Mouse (Mus musculus): ENCODE results near the gene Strn3. TPM values are rescaled to one million over a fixed set of nuclear protein-coding genes. Genes with fewer than 3 reads are reported as not detected.
A peak's percentile ranks its signal among the peaks of the same experiment; 100 is the strongest.
"Not testable (repeated sequence)": the region's sequence is repeated elsewhere in the genome, so short reads cannot be mapped to it uniquely, and the experiment has no call there.

Strn3 gene
- total RNA-seq, 2 experiments from 2014 or later, result 77.2 to 81.1 TPM

GRCm38 (mm10) chr12:51622670-51623365 lies 68.9 kb downstream of the Strn3 start:
- peak in 1 of 2 experiments; percentile 48 for DNase-seq (ENCODE audit: low spot score in 2 of 2)

DNA sequence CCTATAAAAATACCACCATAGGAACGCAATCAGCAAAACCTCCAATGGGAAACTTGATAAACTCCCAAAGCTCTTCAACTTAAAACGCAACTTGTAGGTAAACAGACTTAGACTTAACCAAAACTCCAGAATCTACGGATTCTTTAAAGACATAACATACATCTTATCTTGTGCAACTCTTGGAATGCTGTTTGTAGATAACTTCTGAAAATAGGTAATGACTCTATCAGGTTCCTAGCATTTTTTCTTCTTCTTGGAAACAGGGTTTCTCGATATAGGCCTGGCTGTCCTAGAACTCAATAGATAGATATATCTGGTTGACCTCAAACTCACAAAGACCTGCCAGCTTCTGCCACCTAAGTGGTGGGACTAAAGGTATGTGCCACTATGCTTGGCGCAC lies 70.5 kb downstream of the Strn3 start:
- DNase-seq (ENCODE audit: low spot score in 2 of 2), result no peak

GRCm38 (mm10) chr12:51620572-51620971 lies 71.1 kb downstream of the Strn3 start:
- no peak for DNase-seq (ENCODE audit: low spot score in 2 of 2)

GRCm38 (mm10) chr12:51612361-51612760 lies 79.3 kb downstream of the Strn3 start:
- DNase-seq (ENCODE audit: low spot score in 2 of 2), result no peak

- no peak for DNase-seq (ENCODE audit: low spot score in 2 of 2)
These were observed 85.6 kb downstream of the Strn3 start for GRCm38 (mm10) chr12:51606138-51606537.

- no peak for DNase-seq (ENCODE audit: low spot score in 2 of 2)
These were observed 88.4 kb downstream of the Strn3 start for GRCm38 (mm10) chr12:51603306-51603705.

DNA sequence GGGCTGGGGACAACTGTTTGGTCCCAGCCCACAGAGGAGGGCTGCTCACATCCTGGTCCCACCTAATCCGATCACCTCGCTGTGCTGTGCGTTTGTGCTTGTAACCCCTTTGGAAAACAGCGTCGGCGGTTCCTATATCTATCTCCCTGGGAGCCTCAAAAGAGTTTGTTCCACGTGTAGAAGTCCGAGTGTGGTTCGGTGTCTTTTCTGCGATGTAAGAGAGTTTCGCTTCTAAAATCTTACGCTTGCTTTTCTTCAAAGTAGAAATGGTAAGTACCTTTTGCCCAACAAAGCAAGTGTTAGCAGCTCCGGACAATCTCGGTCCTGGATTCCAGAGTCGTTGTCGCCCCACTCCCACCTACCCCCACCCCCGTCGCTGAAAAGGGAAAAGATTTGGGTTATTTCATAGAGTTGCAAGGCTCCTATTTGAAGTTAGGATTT lies 97.6 kb downstream of the Strn3 start:
- no peak for DNase-seq (ENCODE audit: low spot score in 2 of 2)

DNA sequence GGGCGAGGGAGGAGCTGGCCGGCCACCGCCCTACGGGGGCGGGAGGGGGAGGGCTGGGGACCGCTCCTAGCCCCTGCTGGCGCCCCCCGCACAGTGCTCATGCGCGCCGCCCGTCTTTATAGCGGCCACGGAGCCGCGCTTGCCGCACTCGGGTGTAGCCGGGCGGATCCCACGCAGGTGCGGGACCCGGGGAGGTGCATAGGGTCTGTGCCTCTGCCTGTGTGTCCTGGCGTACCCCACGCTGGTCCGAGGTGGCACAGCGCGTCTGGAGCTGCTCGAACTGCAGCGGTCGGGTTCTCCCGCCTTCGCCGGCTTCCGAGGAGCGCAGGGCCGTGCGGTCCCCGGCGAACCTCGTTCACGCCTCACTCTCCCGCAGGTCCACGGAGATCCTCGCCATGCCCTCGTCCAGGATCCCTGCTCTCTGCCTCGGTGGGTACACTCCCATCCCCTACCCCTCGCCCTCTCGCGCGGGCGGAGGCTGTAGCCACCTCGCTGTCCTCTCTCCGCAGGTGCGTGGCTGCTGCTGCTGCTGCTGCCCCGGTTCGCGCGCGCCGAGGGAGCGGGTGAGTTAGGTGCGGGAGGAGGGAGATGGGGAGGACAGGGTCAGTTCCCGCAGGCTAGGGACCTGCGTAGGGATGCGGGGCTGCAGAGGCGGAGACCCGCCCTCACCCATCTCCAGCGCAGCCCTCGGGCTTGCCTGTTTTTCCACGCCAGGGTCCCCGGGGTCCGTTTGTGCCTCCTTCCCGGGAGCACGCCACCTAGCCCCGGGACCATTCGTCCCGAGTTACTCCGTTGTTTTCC lies 98.3 kb downstream of the Strn3 start, which contains the start of gene Coch:
Gene Coch, plus strand, starts transcription at position 113 of the 801 bp plus-strand sequence.
- DNase-seq (ENCODE audit: low spot score in 2 of 2), result no peak

DNA sequence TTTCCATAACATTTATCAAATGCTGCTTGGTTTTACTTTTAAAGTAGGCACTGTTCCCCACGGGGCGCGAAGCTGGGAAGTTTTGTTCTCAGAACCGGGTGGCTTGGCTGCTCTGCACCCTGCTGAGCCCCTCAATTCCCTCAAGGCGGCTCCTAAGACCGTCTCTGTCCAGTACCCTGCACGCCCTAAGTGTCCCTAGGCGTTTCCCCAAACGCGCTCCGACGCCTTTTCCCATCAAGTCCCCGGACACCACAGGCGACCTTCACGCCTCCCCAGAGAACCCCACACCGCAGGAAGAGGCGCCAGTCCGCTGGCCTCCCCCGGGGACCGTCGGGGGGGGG lies 98.8 kb downstream of the Strn3 start:
- no peak for DNase-seq (ENCODE audit: low spot score in 2 of 2)

DNA sequence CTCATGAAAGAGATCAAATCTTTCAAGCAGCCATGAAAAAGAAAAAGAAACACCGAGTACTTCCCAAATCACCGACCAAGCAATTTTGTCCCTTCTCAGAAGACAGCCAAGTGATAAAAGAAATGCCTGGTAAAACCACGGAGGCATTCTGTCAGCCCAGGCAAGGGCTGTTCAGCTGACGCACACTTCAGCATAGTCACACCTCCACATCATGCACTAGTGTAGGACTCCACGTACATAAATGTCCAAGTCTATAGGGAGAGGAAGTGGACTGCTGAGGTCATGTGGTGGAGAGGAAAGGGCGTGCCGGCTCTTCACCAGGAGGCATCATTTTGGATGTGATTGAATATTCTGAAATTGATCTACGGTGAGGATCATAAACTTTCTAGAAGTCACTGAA lies 99.8 kb downstream of the Strn3 start:
- no peak for DNase-seq (ENCODE audit: low spot score in 2 of 2)

DNA sequence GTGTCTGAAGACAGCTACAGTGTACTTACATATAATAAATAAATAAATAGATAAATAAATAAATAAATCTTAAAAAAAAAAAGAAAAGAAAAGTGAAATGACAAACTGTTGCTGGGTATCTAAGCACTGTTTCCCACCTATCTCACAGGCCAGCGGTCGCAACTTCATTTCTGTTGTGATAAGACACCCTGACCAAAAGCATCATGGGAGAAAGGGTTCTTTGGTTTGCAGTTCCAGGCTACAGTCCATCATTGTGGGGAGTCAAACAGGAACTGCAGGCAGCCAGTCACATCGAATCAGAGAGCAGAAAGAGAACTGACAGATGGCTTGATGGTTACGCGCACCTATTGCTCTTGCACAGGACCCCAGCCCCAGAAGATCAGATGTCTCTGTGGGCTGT lies 102.4 kb downstream of the Strn3 start:
- no peak for DNase-seq (ENCODE audit: low spot score in 2 of 2)

- DNase-seq (ENCODE audit: low spot score in 2 of 2), result not testable (repeated sequence)
These were observed 113.9 kb downstream of the Strn3 start for GRCm38 (mm10) chr12:51577816-51578215.

GRCm38 (mm10) chr12:51572651-51573050 lies 119.0 kb downstream of the Strn3 start:
- no peak for DNase-seq (ENCODE audit: low spot score in 2 of 2)

DNA sequence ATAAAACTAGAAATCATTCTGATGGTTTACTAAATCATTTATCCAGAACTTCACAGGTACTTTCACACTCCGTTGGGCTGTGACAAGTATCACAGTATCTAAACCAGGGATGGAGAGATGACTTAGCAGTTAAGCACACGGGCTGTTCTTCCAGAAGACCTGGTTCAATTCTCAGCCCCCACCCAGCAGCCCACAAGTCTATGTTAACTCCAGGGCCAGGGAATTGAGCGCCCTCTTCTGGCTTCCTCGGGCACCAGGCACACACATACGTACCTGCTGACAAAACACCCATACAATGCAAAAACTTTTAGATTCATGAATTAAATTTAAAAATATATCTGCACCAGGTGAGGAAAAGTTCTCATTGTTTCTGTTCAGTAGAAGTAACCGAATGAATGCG lies 121.8 kb downstream of the Strn3 start:
- DNase-seq (ENCODE audit: low spot score in 2 of 2), result no peak

DNA sequence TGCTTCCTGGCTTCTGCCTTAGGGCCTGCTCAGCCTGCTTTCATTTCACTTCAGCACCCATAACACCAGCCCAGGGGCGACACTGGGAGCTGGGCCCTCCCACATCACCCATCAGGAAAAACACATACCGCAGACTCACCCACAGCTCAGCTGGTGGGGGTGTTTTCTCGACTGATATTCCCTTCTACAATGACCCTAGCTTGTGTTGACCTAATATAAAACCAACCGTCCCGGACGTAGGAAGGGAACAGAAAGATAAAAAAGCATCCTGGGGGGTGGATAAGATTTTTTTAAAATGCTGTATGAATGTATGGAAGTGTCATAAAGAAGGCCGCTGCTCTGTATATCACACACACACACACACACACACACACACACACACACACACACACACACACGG lies 122.2 kb downstream of the Strn3 start:
- DNase-seq (ENCODE audit: low spot score in 2 of 2), result no peak

GRCm38 (mm10) chr12:51567225-51567624 lies 124.5 kb downstream of the Strn3 start:
- DNase-seq (ENCODE audit: low spot score in 2 of 2), result no peak

DNA sequence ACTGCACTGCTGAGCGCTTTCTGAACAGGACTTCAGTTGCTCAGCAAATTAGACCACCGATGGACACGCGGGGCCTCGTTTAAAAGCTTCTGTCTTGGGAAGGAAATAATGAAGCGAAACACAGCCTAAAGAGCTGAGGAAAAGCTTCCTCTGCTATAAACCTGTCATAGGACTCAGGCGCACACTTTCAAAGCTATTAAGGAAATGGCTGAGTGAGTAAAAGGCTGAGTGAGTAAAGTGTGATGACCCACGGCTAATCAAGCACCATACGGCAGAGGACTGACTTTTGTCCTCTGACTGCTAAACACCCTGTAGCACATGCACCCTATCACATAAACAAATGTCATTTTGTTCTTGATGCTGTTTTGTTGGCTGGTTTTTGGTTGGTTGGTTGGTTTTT lies 130.3 kb downstream of the Strn3 start:
- no peak for DNase-seq (ENCODE audit: low spot score in 2 of 2)

Other genes with a start within 250 kb of the Strn3 start
- 10 to 100 TPM; 12.8 to 12.9 TPM for gene Coch, start 98.6 kb downstream of the Strn3 start, total RNA-seq (2021)
- gene Ap4s1, start 864 bp downstream of the Strn3 start, total RNA-seq (2021), result 10 to 100 TPM; 45.4 to 47.2 TPM
- gene Hectd1, start 137.6 kb upstream of the Strn3 start, total RNA-seq (2021), result 10 to 100 TPM; 81.7 to 85.4 TPM

All from layer of hippocampus, postnatal 14 days (tissue).